ENCODE assay signal across 8 mouse cellular contexts in genomic region chr17:26251886-26252538, GRCm38 (mm10). TPM values are rescaled to one million over a fixed set of nuclear protein-coding genes. Genes with fewer than 3 reads are reported as not detected.
DNase-seq lines count a peak whose midpoint lies in the region; ATAC-seq lines count a peak whose summit lies in the region.

No protein-coding gene starts in this region.

- ATAC-seq in kidney, embryonic 15.5 days (replicated peaks; ENCODE audit: low FRiP score), result no peak
- no peak for ATAC-seq in hindbrain, embryonic 16.5 days
- ATAC-seq in midbrain, embryonic 16.5 days, result no peak
- ATAC-seq in cerebellum, adult (ENCODE audit: insufficient number of reproducible peaks, low FRiP score, low TSS enrichment), result no peak

- WGBS in kidney, embryonic 15.5 days, result 53% methylated on average over 4 of the region's 4 CpGs
- 51% methylated on average over 4 of the region's 4 CpGs for WGBS in hindbrain, embryonic 16.5 days
- 55% methylated on average over 4 of the region's 4 CpGs for WGBS in midbrain, embryonic 16.5 days

- H3K27me3 ChIP-seq in kidney, embryonic 15.5 days, result no peaks in the 10 kb centered on the region
- no peaks in the 10 kb centered on the region for H3K27me3 ChIP-seq in hindbrain, embryonic 16.5 days (replicated peaks; ENCODE audit: control insufficient read depth, insufficient read depth, low read length)
- H3K27me3 ChIP-seq in midbrain, embryonic 16.5 days (ENCODE audit: control insufficient read depth, insufficient read depth, low read depth, low read length), result no peaks in the 10 kb centered on the region; the same call in 1 of the 2 replicates

- H3K9me3 ChIP-seq in kidney, embryonic 15.5 days (replicated peaks), result no peaks in the 10 kb centered on the region
- H3K9me3 ChIP-seq in hindbrain, embryonic 16.5 days (ENCODE audit: control insufficient read depth, low read length), result no peaks in the 10 kb centered on the region
- H3K9me3 ChIP-seq in midbrain, embryonic 16.5 days (replicated peaks; ENCODE audit: control insufficient read depth, low read length, poor library complexity, severe bottlenecking), result no peaks in the 10 kb centered on the region

- peaks cover 16% of the 10 kb centered on the region for H3K4me1 ChIP-seq in kidney, embryonic 15.5 days
- peaks cover 13% of the 10 kb centered on the region for H3K4me1 ChIP-seq in hindbrain, embryonic 16.5 days (ENCODE audit: control insufficient read depth, insufficient read depth, low read depth, low read length)
- H3K4me1 ChIP-seq in midbrain, embryonic 16.5 days (ENCODE audit: control insufficient read depth, insufficient read depth, low read length), result peaks cover 16% of the 10 kb centered on the region

- no peak overlapping the region for H3K9ac ChIP-seq in kidney, embryonic 15.5 days
- no peak overlapping the region for H3K9ac ChIP-seq in hindbrain, embryonic 16.5 days (ENCODE audit: low read depth, low read length)
- H3K9ac ChIP-seq in midbrain, embryonic 16.5 days (ENCODE audit: low read depth, low read length), result no peak overlapping the region

- H3K36me3 ChIP-seq in kidney, embryonic 15.5 days, result peaks cover 16% of the 10 kb centered on the region
- peaks cover 4% of the 10 kb centered on the region; the same call in 1 of the 2 replicates for H3K36me3 ChIP-seq in hindbrain, embryonic 16.5 days (ENCODE audit: control insufficient read depth, insufficient read depth, low read length)
- H3K36me3 ChIP-seq in midbrain, embryonic 16.5 days (ENCODE audit: control insufficient read depth, insufficient read depth, low read length), result no peaks in the 10 kb centered on the region

- DNase-seq in kidney, postnatal 14 days, result no peak
- peak; percentile 30 for DNase-seq in adipocyte (ENCODE audit: low spot score)
- DNase-seq in thymus, postnatal 4 days, result no peak
- no peak for DNase-seq in left cerebral cortex, adult 8-10 months (ENCODE audit: low spot score in 2 of 2)

- H3K4me3 ChIP-seq in kidney, embryonic 15.5 days (replicated peaks), result peak overlapping the region; percentile 96
- H3K4me3 ChIP-seq in hindbrain, embryonic 16.5 days (ENCODE audit: low read length), result peak overlapping the region; percentile 95
- peak overlapping the region; percentile 97 for H3K4me3 ChIP-seq in midbrain, embryonic 16.5 days (ENCODE audit: low read depth, low read length)

- peak overlapping the region; percentile 99 for H3K27ac ChIP-seq in kidney, embryonic 15.5 days
- peak overlapping the region; percentile 98; the same call in 1 of the 2 replicates for H3K27ac ChIP-seq in hindbrain, embryonic 16.5 days (ENCODE audit: low read depth, low read length)
- H3K27ac ChIP-seq in midbrain, embryonic 16.5 days (ENCODE audit: low read length), result peak overlapping the region; percentile 98

- H3K4me2 ChIP-seq in kidney, embryonic 15.5 days, result peak overlapping the region; percentile 66
- peak overlapping the region; percentile 62 for H3K4me2 ChIP-seq in hindbrain, embryonic 16.5 days (ENCODE audit: low read length)
- H3K4me2 ChIP-seq in midbrain, embryonic 16.5 days (ENCODE audit: low read length), result peak overlapping the region; percentile 91

RNA-seq across cellular contexts. Expression of gene Luc7l, which starts 0.7 kb away (rescaled TPM):
- polyA plus RNA-seq in kidney, embryonic 15.5 days (2015; fragmentation: Nextera tagmentation; extraction: Ambion mirVana), result 106 and 110 TPM in 2 replicates
- polyA plus RNA-seq in hindbrain, embryonic 16.5 days (2015; fragmentation: Nextera tagmentation; extraction: Ambion mirVana), result 87.0 and 99.9 TPM in 2 replicates
- polyA plus RNA-seq in midbrain, embryonic 16.5 days (2015; fragmentation: Nextera tagmentation; extraction: Ambion mirVana), result 114 and 124 TPM in 2 replicates
- total RNA-seq in left cerebral cortex, adult 8-10 months (2022), result 10 to 100 TPM; 72.2 to 78.2 (median 75.6) TPM

RNA-seq across cellular contexts. Expression of gene Fam234a, which starts 8.0 kb away (rescaled TPM):
- polyA plus RNA-seq in kidney, embryonic 15.5 days (2015; fragmentation: Nextera tagmentation; extraction: Ambion mirVana), result 49.6 and 52.7 TPM in 2 replicates
- 35.9 and 39.5 TPM in 2 replicates for polyA plus RNA-seq in hindbrain, embryonic 16.5 days (2015; fragmentation: Nextera tagmentation; extraction: Ambion mirVana)
- 30.3 and 32.6 TPM in 2 replicates for polyA plus RNA-seq in midbrain, embryonic 16.5 days (2015; fragmentation: Nextera tagmentation; extraction: Ambion mirVana)
- 10 to 100 TPM; 21.9 to 23.3 (median 22.3) TPM for total RNA-seq in left cerebral cortex, adult 8-10 months (2022)

RNA-seq across cellular contexts. Expression of gene Arhgdig, which starts 44.4 kb away (rescaled TPM):
- polyA plus RNA-seq in kidney, embryonic 15.5 days (2015; fragmentation: Nextera tagmentation; extraction: Ambion mirVana), result 9.0 and 9.3 TPM in 2 replicates
- polyA plus RNA-seq in hindbrain, embryonic 16.5 days (2015; fragmentation: Nextera tagmentation; extraction: Ambion mirVana), result 215 and 262 TPM in 2 replicates
- 131 and 182 TPM in 2 replicates for polyA plus RNA-seq in midbrain, embryonic 16.5 days (2015; fragmentation: Nextera tagmentation; extraction: Ambion mirVana)
- 10 to 100 TPM; 86.9 to 98.2 (median 93.2) TPM for total RNA-seq in left cerebral cortex, adult 8-10 months (2022)

RNA-seq across cellular contexts. Expression of gene Rgs11, which starts 49.3 kb away (rescaled TPM):
- polyA plus RNA-seq in kidney, embryonic 15.5 days (2015; fragmentation: Nextera tagmentation; extraction: Ambion mirVana), result 9.2 and 9.4 TPM in 2 replicates
- 23.8 and 24.3 TPM in 2 replicates for polyA plus RNA-seq in hindbrain, embryonic 16.5 days (2015; fragmentation: Nextera tagmentation; extraction: Ambion mirVana)
- 10.2 and 13.6 TPM in 2 replicates for polyA plus RNA-seq in midbrain, embryonic 16.5 days (2015; fragmentation: Nextera tagmentation; extraction: Ambion mirVana)
- total RNA-seq in left cerebral cortex, adult 8-10 months (2022), result 10 to 100 TPM; 34.5 to 49.5 (median 46.8) TPM

RNA-seq across cellular contexts. Expression of gene Pdia2, which starts 53.1 kb away (rescaled TPM):
- polyA plus RNA-seq in kidney, embryonic 15.5 days (2015; fragmentation: Nextera tagmentation; extraction: Ambion mirVana), result 0.55 and 0.67 TPM in 2 replicates
- 0.14 TPM in 1 of 2 replicates, not detected in the other for polyA plus RNA-seq in hindbrain, embryonic 16.5 days (2015; fragmentation: Nextera tagmentation; extraction: Ambion mirVana)
- 0.48 TPM in 1 of 2 replicates, not detected in the other for polyA plus RNA-seq in midbrain, embryonic 16.5 days (2015; fragmentation: Nextera tagmentation; extraction: Ambion mirVana)
- total RNA-seq in left cerebral cortex, adult 8-10 months (2022), result under 1 TPM; 0.37 to 0.57 (median 0.46) TPM

Comparison
In these comparisons a context has a peak if more than half of its experiments do, and no peak if none do; other contexts are left out.
1. RNA of gene Arhgdig, which starts 44.4 kb away (polyA plus RNA-seq): 215 to 262 TPM in hindbrain, embryonic 16.5 days and 131 to 182 TPM in midbrain, embryonic 16.5 days; 9.0 to 9.3 TPM in kidney, embryonic 15.5 days; every median in the first group is over 10 times any median in the second.
2. Peak in every context shown above with its lines, with median percentiles within 50 percentile points of each other: H3K27ac ChIP-seq, H3K4me2 ChIP-seq and H3K4me3 ChIP-seq.